Mouse (Mus musculus): ENCODE measurements at regions not wholly inside any gene's neighbourhood (a gene's known extent, or its start where the extent isn't known, plus 50 kb on each side); places are given as distances from the start of the nearest gene placed in this dataset.
A peak's percentile ranks its signal among the peaks of the same experiment; 100 is the strongest.

DNA sequence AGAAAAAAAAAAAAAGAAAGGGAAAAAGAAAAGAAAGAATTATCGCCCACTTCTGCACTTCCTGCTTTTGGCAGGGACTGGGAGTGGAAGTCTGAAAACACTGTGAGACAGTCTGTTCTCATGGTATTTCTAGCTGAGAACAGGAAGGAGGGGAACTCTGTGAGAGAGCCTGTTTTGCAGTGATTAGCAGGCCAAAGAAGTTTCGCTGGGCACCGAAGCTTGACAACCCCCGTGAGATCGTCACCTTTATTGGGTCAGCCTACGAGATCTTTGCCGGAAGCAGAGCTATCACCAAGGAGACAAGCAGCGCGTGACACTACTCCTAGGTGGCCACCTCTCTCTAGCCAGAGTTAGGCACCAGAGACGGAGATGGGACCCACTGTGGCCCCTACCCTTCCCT lies 78.2 kb upstream of the Atxn1 start:
- no peak for ATAC-seq (ENCODE audit: insufficient read depth)
- TF ChIP-seq CTCF (IDR thresholded peaks at IDR 0.05; ENCODE audit: low read depth) (no peak), EP300 (IDR thresholded peaks at IDR 0.05; ENCODE audit: low read depth) (no peak)
- H3K4me1 ChIP-seq (replicated peaks; ENCODE audit: control insufficient read depth in 2 of 2, insufficient read depth in 2 of 2, low read length in 1 of 2), result peaks cover 0 to 4% of the 10 kb centered on the region in 2 experiments; a peak in 2 of 4 replicates
- no peaks in the 10 kb centered on the region for H3K36me3 ChIP-seq (replicated peaks; ENCODE audit: control insufficient read depth, insufficient read depth, low read depth)
- no peak overlapping the region for H3K9ac ChIP-seq (replicated peaks)
- no peak overlapping the region for H3K4me3 ChIP-seq (ENCODE audit: insufficient read depth in 1 of 2, low read depth in 2 of 2, low read length in 2 of 2)
- H3K9me3 ChIP-seq (ENCODE audit: control insufficient read depth, low read length), result no peaks in the 10 kb centered on the region
- DNase-seq (ENCODE audit: low read depth in 3 of 3, low spot score in 3 of 3), result no peak
- 8% methylated on average over 10 of the region's 10 CpGs for WGBS (ENCODE audit: insufficient replicate concordance)
- H3K27me3 ChIP-seq (ENCODE audit: control insufficient read depth, insufficient read depth, low read length), result no peaks in the 10 kb centered on the region
- H3K27ac ChIP-seq, result no peak overlapping the region
- H3K4me2 ChIP-seq (ENCODE audit: low read depth), result peak overlapping the region; percentile 42

DNA sequence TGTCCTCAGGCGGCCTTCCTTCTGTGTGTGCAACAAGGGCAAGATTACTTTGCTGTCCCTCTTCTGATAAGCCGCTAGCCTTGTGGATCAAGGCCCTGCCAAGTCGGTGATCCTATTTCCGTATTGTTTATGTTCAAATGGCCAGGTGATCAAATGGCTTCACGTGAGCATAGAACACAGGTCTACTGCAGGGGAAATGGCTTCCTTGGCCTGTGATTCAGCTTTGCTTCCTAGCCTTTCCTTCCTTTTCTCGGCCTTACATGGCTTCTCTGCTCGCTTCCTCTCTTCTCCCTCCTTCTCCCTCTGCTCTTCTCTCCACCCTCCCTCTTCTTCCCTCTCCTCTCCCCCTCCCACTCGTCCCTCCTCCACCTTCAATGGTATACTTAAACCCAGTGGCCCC lies 77.4 kb upstream of the Atxn1 start:
- DNase-seq (ENCODE audit: low read depth in 3 of 3, low spot score in 3 of 3) (no peak), ATAC-seq (ENCODE audit: insufficient read depth) (no peak)
- Histone ChIP-seq H3K4me1 (replicated peaks; ENCODE audit: control insufficient read depth in 2 of 2, insufficient read depth in 2 of 2, low read length in 1 of 2) (peaks cover 0 to 3% of the 10 kb centered on the region in 2 experiments; a peak in 2 of 4 replicates), H3K9ac (replicated peaks) (no peak overlapping the region), H3K36me3 (replicated peaks; ENCODE audit: control insufficient read depth, insufficient read depth, low read depth) (no peaks in the 10 kb centered on the region), H3K4me3 (ENCODE audit: insufficient read depth in 1 of 2, low read depth in 2 of 2, low read length in 2 of 2) (no peak overlapping the region), H3K9me3 (ENCODE audit: control insufficient read depth, low read length) (no peaks in the 10 kb centered on the region), H3K27me3 (ENCODE audit: control insufficient read depth, insufficient read depth, low read length) (no peaks in the 10 kb centered on the region), H3K4me2 (ENCODE audit: low read depth) (no peak overlapping the region), H3K27ac (no peak overlapping the region)
- 35% methylated on average over 8 of the region's 8 CpGs for WGBS (ENCODE audit: insufficient replicate concordance)
- TF ChIP-seq CTCF (IDR thresholded peaks at IDR 0.05; ENCODE audit: low read depth) (no peak), EP300 (IDR thresholded peaks at IDR 0.05; ENCODE audit: low read depth) (no peak)

DNA sequence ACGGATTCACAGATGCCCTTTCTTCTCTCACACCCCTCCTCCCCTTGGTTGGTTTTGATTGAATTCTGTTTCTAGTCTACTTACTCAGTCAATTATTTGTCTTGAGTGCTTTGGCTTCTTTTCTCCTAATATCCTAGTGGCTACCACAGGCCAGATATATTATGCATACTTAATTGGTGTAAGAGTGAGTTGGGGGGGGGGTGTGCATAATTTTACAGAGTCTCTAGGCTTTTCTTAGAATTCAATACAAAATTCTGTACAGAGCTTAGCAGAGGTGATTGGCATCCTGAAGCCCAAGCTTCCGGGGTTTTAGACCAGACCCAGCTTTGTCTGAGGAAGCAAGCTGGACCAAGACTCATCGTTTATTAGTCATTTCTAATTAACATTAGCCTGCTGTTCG lies 76.7 kb upstream of the Atxn1 start:
- Histone ChIP-seq H3K9me3 (ENCODE audit: control insufficient read depth, low read length) (no peaks in the 10 kb centered on the region), H3K4me3 (ENCODE audit: insufficient read depth in 1 of 2, low read depth in 2 of 2, low read length in 2 of 2) (no peak overlapping the region), H3K9ac (replicated peaks) (no peak overlapping the region), H3K4me2 (ENCODE audit: low read depth) (no peak overlapping the region), H3K27me3 (ENCODE audit: control insufficient read depth, insufficient read depth, low read length) (no peaks in the 10 kb centered on the region), H3K4me1 (replicated peaks; ENCODE audit: control insufficient read depth in 2 of 2, insufficient read depth in 2 of 2, low read length in 1 of 2) (peaks cover 0 to 3% of the 10 kb centered on the region in 2 experiments; a peak in 2 of 4 replicates), H3K36me3 (replicated peaks; ENCODE audit: control insufficient read depth, insufficient read depth, low read depth) (no peaks in the 10 kb centered on the region), H3K27ac (no peak overlapping the region)
- ATAC-seq (ENCODE audit: insufficient read depth) (no peak), DNase-seq (ENCODE audit: low read depth in 3 of 3, low spot score in 3 of 3) (no peak)
- TF ChIP-seq EP300 (IDR thresholded peaks at IDR 0.05; ENCODE audit: low read depth) (no peak), CTCF (IDR thresholded peaks at IDR 0.05; ENCODE audit: low read depth) (no peak)
- 77% methylated on average over 4 of the region's 4 CpGs for WGBS (ENCODE audit: insufficient replicate concordance)

DNA sequence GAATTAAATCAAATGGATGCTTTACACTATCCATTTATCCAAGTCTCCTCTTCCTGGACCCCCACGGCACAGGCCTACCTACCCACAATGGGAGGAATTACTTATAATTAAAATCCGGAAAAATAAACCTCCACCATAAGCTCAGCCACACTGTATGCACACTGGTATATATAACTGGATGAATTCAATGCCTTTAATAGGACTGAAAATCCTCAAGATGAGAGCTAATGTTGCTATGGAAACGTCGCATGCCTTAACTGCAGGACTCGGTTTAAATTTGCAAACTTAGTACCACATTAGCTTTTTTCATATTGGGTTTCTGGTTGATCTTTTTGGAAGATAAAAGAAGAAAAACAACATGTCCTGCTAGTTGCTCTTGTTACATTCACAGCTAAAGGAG lies 75.3 kb upstream of the Atxn1 start:
- 72% methylated on average over 5 of the region's 5 CpGs for WGBS (ENCODE audit: insufficient replicate concordance)
- TF ChIP-seq EP300 (IDR thresholded peaks at IDR 0.05; ENCODE audit: low read depth), result no peak
- no peak for TF ChIP-seq CTCF (IDR thresholded peaks at IDR 0.05; ENCODE audit: low read depth)
- ATAC-seq (ENCODE audit: insufficient read depth), result no peak

DNA sequence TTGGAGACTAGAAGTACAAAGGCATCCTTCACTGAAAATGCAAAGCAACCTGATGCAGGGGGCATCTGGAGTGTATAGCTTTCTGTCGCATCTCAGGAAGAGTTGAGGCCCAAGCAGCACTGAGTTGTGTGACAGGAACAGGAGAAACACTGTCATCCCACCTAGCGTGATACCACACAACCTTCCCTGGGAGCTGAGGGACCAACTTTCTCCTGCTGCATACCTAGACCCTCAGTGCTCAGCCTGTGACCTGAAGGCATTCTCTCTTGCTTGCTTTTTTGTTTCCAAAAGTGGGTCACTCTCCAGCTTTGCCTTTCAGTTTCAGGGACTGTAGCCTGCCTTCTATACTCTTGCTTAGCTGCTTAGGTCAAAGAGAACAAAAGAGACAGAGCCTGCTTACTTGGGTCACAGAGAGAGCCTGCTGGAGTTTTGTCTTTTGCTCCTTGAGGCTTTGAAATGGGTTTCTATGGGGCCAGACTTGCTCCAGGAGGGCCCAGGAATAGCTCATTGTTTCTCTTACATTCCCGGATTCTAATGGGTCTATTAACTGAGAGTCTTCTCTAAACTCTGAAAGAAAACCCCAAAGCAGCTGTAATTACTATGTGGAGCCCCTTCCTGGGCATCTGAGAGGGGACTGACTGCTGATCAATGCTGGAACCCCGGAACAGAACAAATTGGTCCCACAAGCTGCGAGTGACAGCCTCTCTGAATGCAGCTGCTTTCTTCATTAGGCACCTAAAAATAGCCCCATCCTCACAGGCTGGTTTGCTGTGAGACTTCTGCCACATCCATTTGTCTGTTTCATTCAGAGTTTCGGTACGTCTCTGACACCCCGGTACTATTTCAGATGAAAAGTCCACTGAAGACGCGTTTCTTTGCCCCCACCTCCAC lies 73.9 kb upstream of the Atxn1 start:
- TF ChIP-seq EP300 (IDR thresholded peaks at IDR 0.05; ENCODE audit: low read depth) (no peak), CTCF (IDR thresholded peaks at IDR 0.05; ENCODE audit: low read depth) (no peak)
- H3K4me3 ChIP-seq (ENCODE audit: insufficient read depth in 1 of 2, low read depth in 2 of 2, low read length in 2 of 2), result no peak overlapping the region
- 61% methylated on average over 10 of the region's 10 CpGs for WGBS (ENCODE audit: insufficient replicate concordance)

More for the DNA sequence above, 75.3 kb upstream of the Atxn1 start:
- H3K4me3 ChIP-seq (ENCODE audit: insufficient read depth in 1 of 2, low read depth in 2 of 2, low read length in 2 of 2), result no peak overlapping the region
- DNase-seq (ENCODE audit: low read depth in 3 of 3, low spot score in 3 of 3), result no peak
- no peak overlapping the region for H3K4me2 ChIP-seq (ENCODE audit: low read depth)
- H3K4me1 ChIP-seq (replicated peaks; ENCODE audit: control insufficient read depth in 2 of 2, insufficient read depth in 2 of 2, low read length in 1 of 2), result peaks cover 0 to 3% of the 10 kb centered on the region in 2 experiments; a peak in 2 of 4 replicates
- no peak overlapping the region for H3K9ac ChIP-seq (replicated peaks)
- no peaks in the 10 kb centered on the region for H3K9me3 ChIP-seq (ENCODE audit: control insufficient read depth, low read length)
- no peak overlapping the region for H3K27ac ChIP-seq
- H3K27me3 ChIP-seq (ENCODE audit: control insufficient read depth, insufficient read depth, low read length), result no peaks in the 10 kb centered on the region
- H3K36me3 ChIP-seq (replicated peaks; ENCODE audit: control insufficient read depth, insufficient read depth, low read depth), result no peaks in the 10 kb centered on the region

More for the DNA sequence above, 73.9 kb upstream of the Atxn1 start:
- DNase-seq (ENCODE audit: low read depth in 3 of 3, low spot score in 3 of 3) (no peak), ATAC-seq (ENCODE audit: insufficient read depth) (no peak)
- H3K4me1 ChIP-seq (replicated peaks; ENCODE audit: control insufficient read depth in 2 of 2, insufficient read depth in 2 of 2, low read length in 1 of 2), result peaks cover 0 to 3% of the 10 kb centered on the region in 2 experiments; a peak in 2 of 4 replicates
- H3K4me2 ChIP-seq (ENCODE audit: low read depth), result no peak overlapping the region
- H3K27me3 ChIP-seq (ENCODE audit: control insufficient read depth, insufficient read depth, low read length), result no peaks in the 10 kb centered on the region
- no peak overlapping the region for H3K27ac ChIP-seq
- H3K9ac ChIP-seq (replicated peaks), result no peak overlapping the region
- H3K36me3 ChIP-seq (replicated peaks; ENCODE audit: control insufficient read depth, insufficient read depth, low read depth), result no peaks in the 10 kb centered on the region
- no peaks in the 10 kb centered on the region for H3K9me3 ChIP-seq (ENCODE audit: control insufficient read depth, low read length)
